Mouse (Mus musculus) embryo, embryonic 10.5 days (tissue): ENCODE results near the gene Adora3.
A peak's percentile ranks its signal among the peaks of the same experiment; 100 is the strongest.

ENCODE experiments used
- DNase-seq: peaks from one replicate; pipeline ENCODE4 v3.0.0-alpha.2; 2015; ENCODE audit warnings: low spot score

The Adora3 gene

DNA sequence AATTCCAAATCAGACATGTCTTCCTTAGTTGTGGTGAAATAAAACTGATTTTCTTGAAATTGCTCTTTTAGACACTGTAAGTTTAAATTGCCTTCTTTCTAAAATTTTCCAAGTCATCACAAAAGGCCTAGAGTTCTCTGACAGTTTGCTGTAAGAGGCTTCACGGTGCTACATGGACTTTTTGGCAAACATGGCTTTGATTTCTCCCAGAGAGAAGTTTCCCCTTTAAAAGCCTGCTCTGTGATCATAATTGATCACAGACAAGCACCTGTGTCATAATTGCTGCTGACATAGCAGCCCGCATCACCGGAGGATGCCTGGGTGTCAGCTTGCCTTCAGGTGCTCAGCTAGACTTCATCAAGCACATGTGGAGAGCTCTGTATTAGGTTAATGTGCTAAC is at the start of gene Adora3, which contains the start of gene Tmigd3:
Adora3 (plus strand) TSS at position 301 of the 400 bp plus-strand sequence.
Tmigd3 (plus strand) TSS at position 346 of the 400 bp plus-strand sequence.
- no peak for DNase-seq

DNA sequence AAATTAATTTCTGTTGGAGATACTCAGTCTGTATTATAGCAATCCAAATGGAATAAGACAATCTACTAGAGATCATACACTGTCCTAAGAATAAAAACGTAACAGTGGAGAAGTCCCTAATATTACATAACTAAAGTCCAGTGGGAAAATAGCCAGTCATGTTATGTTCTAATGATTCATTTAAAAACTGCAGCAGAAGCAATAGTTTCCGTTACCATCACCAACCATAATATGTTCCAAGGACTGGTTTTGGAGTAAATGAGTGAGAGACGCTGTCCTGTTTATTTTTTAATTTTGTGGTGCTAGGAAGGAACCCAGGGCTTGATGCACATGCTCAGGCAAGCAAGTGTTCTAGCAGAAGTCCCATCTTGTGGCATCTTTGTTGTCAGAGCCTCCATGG is 49.2 kb upstream of the Adora3 start:
- DNase-seq: no peak

DNA sequence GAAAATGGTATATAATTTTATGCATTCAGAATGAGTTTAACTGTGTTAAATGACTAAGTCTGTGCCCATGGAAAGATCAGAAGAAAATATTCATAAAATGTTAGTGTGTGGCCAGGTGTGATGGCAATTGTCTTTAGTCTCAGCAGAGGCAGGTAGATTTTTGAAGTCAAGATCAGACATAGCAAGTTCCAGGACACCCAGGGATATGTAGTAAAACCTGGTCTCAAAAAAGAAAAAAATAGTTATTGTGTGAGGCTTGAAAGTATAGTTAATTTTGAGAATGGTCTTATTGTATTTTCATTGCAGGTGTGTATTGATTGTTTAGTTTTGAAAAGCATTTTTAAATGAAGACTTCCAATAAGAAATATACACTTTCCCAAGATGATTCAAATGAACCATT is 47.0 kb upstream of the Adora3 start:
- DNase-seq: no peak

DNA sequence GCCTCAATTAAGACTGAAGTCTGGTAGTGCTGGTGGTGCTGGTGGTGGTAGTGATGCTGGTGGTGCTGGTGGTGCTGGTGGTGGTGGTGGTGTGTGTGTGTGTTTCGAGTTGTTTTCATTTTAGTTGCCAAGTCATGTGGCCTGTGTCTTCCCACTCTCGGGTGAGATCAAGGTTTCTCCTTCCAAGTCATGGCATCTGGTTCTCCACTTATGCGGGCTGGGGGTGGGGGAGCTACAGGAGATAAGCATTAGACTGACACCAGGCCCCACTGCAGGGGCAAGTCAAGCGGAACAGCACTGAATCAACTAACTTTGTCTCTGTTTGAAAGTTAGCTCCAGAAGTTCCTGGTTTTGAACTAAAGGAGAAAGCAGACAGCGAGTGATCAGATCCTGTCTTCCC is 46.6 kb upstream of the Adora3 start:
- peak; percentile 40 for DNase-seq

DNA sequence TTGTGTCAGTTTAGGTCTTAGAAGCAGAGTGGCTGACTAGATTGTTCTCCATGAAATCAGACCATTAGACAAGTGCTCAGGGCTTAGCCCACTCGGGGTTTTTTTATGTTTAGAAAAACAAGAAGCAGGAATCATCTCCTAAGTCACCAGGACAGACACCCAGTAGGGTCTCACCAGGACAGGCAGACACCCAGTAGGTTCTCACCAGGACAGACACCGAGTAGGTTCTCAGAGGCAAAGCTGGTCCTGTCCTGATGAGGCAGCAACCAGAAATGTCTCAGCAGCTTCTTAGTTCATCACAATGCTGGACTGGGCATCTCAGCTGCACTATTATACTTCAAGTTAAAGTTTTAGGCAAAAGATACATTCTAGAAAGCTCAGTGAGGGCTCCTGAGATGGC is 46.0 kb upstream of the Adora3 start:
- no peak for DNase-seq

DNA sequence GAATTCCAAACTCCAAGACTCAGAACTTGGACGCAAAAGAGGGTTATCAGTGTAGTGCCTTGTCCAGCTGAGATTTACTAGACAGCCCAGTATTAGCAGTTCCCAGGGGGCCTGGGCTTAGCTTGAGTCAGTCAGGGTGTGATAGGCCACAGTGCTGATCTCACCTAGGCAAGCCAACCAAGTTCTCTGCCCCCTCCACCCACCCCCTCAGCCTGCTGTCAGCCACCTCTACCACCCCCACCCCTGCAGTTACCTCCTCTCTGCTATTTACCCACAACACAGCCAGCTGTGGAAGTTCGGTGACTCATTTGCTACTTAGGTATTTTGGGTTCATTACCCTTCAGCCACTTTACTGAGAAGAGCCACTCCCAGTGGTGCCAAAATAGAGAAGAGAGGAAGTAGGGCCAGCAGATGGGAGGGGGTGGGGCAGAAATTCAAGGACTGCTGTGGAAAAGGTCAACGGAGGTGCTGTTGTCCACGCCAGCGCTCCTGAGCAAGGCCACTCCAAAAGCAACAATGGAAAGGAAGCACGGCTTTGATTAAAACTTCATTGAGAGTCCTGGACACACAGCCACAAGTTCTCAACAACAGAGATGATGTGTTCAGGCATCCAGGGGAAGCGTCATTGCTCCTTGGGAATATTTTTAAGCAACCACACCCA is 45.0 kb upstream of the Adora3 start:
- peak; percentile 10 for DNase-seq

DNA sequence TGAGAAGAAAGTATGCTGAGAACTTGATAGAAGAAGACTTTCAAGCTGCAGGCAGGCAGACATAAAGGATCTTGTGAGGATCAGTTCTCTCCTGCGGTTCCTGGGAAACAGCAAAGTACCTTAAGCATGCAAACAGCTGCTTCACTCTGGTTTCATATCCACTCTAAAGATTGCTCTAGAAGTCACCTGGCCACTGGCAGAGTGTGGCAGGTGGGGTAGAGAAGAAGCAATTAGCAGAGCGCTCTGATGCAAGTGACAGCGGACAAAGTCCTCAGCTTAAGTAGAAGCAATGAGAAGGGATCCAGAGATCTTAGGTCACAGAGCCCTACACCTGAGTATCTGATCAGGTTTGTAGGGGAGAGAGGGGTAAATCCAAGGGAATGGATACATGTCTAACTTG is 39.1 kb upstream of the Adora3 start:
- DNase-seq: no peak

DNA sequence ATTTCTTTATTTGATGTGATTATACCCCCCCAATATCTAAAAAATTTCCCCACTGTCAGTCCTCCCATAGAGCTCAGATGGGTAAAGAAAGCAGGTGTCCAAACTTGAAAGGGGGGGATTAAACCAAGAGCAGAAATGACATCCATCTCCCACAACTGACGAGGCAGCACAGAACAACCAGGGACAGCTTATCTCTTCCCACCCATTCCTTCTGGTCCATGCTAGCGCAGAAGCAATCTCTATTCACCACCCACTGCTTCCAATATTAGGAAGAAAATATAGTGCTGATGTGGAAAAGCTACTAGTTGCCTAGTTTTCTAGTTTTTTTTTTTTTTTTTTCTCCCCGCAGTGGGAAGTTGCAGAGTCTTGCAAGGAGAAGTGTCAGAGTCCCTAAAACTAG is 34.8 kb upstream of the Adora3 start:
- DNase-seq: no peak

DNA sequence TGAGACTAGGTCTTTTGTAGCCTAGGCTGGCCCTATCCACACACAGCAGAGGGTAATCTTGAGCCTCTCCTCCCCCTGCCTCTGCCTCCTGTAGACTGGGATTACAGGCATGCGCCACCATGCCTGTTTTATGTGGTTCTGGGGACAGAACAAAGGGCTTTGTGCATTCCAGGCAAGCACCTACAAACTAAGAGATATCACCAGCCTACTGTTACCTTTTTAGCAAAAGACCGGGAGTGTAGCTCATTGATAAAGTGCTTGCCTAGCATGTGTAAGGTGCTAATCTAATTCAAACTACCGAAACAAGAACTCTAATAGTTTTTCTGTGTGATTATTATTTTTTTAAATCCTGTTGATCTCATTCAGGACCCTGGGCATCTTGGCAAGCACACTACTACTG is 33.8 kb upstream of the Adora3 start:
- DNase-seq: no peak

DNA sequence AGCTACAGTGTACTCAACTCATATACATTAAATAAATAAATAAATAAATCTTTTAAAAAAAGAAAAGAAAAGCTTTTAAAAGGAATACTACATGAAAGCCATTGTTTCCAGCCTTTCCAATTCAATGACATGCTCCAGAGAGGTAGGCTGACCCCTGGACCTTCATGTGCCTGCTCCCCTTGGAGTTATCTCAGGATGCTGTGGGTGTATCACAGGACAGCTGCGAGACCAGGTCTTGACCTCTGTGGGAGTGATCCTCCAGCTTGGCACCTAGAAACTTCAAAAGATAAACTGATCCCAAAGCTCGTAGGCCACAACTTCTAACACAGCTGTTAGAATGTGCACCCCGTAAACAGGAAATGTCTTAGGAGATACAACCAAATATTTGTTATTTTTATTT is 32.0 kb upstream of the Adora3 start:
- no peak for DNase-seq

DNA sequence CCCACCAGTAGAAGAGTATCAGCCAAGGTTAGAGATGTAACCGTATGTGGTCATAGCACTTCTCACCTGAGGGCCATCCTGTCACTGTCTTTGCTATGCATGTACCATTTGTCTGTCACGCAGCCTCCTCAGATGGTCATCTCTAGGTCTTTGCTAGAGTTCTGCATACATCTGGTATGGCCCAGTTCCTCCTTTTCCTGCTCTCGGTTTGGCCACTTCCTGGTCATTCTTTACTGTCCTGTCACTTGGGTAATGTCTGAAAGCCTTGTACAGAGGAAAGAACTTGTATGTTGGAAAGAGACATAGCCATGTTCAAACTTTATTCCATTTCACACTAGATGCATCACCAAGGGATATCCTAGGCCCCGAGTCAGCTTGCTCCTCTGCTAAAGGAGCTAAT is 30.8 kb upstream of the Adora3 start:
- DNase-seq: no peak

DNA sequence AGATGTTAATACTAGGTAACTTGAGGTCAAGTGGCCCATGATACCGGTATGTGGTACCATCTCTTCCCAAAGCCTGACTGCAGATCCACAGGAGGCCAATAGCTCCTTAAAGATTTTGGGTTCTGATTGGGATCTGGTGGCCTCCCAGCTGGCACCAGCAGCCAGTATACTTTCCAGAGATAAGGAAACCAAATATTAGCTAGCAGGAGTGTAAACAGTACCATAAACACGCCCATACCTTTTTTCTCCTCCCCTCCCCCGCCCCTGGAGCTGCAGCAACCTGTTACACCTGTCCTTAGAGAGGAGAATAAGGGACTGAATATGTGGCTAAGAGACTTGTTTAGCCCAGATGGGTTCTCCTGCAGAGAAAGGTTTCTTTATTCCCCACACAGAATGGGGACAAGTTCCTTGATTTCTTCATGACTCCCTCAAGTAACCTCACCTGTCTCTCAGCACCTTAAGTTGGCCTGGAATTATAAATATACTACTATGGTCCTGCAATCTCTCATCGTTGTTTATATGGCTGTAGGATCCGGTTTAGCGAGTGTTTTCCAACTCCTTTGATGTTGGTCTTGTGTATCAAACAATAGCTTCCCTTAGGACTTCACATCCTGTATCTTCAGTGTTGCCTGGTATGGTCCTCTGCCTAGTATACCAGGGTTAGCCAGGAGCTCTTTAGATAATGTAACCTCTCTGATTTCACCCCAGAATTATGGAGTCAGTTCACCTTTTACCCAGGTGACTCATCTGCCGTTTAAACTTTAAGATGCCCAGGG is 24.2 kb upstream of the Adora3 start:
- DNase-seq: no peak

DNA sequence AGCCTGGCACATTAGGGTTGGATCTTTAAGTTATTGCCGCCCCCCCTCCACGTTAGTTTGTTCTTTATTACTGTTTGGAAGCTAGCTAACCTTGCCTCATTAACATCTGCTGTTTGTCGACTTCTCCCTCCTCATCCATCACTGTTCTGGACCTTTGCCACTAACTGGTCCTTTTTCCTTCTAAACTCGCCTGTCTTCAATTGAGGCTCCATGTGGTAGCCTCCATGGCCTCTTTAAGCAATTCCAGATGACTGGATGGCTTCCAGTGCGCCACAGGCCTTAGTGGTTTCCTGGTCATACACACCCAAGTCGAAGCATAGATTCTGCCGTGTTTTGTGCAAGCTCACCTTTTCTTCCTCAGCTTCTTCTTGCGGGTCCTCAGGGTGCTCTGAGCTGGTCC is 16.9 kb upstream of the Adora3 start:
- peak; percentile 75 for DNase-seq

DNA sequence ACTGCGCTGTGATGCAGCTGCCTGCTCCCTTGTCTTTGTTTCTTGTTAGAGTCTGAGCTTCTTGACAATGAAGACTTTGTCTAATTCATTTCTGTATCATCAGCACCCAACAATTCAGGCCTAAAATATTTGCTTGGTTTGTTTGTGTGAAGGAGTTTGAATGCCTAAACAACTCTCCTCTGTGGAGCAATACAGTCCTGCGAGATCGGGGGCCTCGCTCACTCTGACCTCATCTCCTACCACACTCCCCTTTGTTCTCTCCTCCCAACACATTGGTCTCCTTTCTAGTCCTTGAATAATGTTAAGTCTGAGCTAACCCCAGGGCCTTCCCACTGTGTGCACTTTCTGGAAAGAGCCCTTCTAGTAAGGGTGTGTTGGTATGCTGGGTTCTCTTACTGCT is 15.9 kb upstream of the Adora3 start:
- DNase-seq: no peak

DNA sequence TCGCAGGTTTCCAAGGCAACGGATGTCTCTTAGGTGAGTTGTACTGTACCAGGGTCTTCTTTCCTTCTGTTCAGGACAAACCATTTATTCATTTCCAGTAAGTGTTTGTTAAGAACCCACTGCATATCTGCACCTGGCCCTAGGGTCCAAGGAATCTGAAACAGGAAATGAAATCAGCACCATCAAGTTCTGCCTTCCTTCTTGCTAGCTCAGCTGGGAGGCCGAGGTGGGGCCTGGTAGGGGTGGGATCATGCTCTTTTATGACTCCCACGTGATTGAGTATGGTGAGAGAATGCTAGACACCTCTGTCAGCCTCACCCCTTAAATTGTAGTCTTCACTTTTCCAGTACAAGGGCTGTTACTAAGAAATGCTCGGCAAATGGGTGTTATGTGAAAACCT is 13.1 kb upstream of the Adora3 start:
- no peak for DNase-seq

DNA sequence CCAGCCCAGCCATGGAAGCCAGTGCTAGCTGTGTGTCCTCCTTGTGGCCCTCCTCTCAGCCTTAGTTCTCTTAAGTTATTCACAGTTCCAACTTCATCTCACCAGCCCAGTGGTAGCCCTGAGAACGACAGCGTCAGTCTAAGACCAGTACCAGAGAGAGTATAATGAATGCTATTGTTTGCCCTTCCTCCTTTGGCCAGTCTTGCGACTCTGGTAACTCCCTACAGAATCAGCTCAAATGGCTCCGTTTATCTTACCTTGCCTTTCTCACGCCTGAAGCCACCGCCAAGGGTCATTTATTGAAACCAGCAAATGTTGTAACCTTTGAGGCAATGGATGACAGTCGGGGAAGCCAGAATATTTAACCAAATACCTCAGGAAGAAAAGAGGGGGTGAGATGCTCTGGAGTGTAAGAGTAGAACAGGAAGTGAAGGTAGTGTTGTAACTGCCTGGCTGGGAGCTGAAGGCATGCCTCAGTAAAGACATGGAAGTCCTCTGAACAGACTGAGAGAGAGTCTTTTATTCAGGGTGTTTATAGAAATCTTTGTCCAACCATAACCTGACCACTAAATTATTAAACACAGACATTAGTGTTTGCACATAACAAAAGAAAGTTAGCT is 8.8 kb upstream of the Adora3 start:
- DNase-seq: no peak

DNA sequence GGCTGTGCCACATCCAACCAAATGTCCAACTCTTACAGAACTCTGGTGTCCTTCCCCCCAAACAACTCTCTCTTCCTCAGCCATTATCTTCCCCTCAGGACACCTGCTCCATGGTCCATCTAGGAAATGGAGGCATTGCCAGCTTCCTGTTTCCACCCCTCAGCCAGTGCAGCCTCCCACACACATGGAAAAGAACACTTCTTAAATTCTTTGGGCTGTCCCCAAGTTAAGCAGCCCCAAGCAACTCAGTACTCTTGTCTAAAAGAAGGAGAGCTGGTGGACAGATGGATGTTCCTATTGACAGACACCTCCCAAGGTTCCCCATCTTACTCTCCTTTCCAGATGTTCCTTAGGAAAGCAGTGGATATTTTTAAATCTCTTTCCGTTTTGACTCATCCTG is 6.5 kb upstream of the Adora3 start:
- DNase-seq: no peak

DNA sequence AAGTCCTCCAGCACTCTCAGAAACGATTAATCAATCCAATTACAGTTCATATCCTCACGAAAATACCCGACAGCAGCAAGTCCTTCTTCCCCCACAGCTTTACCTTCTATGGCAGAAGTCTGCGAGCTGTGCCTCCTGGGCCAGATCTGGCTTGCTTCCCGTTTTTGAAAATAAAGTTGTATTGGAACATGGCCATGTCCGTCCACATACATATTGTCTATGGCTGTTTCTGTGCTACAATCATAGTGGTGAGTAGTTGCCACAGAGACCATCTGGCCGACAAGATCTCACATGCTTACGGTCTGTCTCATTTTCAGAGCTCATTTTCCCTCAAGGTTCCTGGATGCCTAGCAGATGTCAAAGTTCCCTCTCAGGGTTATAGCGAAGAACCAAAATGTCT is 5.5 kb upstream of the Adora3 start:
- no peak for DNase-seq

DNA sequence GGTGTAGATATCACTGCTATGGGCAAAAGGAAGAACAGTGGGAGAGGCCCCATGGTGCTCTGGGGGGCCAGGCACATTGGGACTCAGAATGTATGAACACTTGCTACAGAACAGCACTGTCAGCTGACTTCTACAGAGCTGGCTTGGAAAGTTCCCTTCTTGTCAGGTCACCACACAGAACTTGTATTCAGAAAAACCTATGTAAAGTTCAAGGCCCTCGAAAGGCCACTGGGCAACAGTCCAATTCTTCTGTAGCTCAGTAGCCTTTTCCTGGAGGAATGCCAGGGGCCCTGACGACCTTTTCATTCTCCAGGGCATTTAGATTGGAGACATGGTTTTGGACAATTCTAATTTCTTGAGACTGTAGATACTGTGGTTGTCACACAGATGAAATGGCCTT is 2.5 kb upstream of the Adora3 start:
- no peak for DNase-seq

DNA sequence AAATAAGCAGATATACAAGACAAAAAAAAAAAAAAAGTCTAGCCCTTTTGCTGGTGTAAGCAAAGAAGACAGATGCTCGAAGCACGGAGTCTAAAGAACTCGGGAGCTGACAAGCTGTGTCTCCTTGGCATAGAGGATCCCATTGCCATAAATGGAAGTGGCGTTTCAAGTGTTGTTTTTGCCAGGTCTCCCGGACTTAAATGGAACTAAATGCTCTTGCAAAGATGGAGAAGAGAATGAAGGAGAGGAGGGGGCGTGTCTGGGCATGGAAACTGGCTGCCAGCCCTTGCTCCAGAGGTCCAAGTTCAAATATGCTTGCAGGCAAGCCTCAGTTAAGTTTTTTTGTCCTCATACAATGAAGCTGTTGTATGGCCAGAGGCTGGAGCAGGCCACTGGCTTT is 1.4 kb downstream of the Adora3 start:
- no peak for DNase-seq

DNA sequence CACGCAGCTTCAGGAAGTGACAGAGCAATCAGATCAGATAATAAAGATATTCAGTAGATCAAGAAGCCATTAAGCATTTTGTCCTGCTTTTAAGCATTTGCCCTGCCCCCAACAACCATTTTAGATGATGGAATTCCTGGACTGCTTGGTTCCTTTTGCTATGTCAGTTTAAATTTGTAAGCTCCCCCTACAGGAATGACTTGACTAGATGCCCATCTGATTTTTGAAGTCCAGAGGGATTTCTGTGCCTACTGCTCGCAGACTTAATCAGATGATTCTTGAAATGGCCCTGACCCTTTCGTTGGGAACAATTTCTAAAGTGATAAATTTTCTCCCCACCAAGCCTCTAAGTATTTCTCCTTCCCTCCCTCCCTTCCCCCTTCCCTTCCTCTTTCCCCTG is 1.9 kb downstream of the Adora3 start:
- no peak for DNase-seq

DNA sequence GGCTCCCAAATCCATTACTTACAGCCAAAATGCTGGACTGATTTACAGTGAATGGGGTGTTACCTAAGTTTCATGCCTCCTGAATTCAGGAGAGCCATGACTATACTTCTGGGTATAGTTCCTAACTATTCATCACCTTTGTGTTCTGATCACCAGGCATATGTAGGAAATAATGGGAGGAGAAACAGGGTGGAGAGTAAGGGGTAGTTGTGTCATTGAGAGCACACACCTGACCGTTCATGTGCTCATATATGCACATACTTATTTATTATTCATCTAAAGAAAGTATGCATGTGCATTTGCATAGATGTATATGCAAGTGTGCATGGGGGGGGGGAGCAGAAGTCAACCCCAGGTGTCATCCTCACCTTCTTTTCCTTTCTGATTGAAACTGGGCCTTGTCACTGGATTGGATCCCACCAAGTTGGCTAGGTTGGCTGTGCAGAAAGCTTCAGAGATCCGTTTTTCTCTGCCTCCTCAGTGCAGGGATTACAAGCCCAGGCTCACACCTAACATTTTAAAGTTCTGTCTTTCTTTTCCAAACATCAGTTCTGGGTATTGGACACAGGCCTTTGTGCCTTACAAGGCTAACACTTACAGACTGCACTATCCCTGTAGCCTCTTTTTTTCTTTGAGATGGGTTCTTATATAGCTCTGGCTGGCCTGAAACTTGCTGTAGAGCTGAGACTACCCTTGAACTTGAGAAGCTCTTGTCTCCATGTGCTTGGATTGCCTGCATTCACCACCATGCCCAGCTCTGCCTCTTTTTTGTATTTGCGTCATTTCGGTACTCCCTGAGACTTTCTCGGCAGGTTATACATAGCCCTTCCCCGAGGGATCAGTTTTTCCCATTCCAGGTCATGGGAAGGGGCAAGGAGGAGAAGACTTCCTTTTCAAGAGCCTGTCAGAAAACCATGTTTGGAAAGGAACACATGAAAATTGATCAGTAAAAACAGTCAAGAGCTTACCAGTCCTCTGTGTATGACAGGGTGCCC is 3.1 kb downstream of the Adora3 start:
- DNase-seq: no peak
